Mouse (Mus musculus) 416B (cell line): Measurements from ENCODE around the gene Bcor.
A peak's percentile ranks its signal among the peaks of the same experiment; 100 is the strongest.

Experiments
- DNase-seq: peaks from one replicate; pipeline ENCODE4 v3.0.0; 2011; ENCODE audit warnings: low read depth

The Bcor gene

GRCm38 (mm10) chrX:12065782-12066181, 94.4 kb downstream of the Bcor start:
- DNase-seq: no peak

DNA sequence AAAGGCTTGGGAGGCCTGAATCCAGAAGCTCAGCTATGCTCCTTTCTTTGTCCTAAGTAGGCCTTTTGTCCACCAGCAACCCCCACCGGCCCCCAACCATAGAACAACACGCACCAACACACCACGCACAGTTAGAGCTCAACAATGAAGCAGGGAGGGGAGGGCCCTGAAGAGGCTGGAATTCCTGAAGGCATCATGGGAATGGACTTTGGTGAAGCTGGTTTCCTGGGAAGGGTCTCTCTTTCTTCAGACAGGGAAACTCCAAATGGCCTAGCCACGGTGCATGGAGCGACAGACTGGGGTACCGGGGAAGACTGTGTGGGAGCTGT, 97.3 kb downstream of the Bcor start:
- DNase-seq: no peak

GRCm38 (mm10) chrX:12062121-12062931, 97.8 kb downstream of the Bcor start:
- DNase-seq: no peak

DNA sequence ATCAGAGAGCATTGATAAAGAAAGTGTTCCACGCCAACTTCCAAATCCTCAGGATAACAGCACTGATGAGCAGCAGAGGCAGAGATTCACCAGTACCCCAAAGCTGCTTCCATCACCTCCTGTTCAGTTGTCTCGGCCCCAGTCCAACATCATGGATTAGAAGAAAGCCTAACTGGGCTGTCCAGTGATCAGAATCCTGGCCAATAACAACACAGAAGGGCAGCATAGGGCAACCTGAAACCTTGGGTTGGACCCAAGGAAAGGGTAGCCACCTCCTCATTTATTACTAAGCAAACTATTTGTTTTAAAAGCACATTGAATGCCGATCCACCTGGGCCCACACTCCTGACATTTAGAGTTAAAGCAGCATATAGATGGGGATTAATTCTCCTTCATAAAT, 99.3 kb downstream of the Bcor start:
- no peak for DNase-seq

GRCm38 (mm10) chrX:12057210-12057609, 102.9 kb downstream of the Bcor start:
- DNase-seq: no peak

GRCm38 (mm10) chrX:12053315-12053914, 106.7 kb downstream of the Bcor start:
- no peak for DNase-seq

GRCm38 (mm10) chrX:12052651-12053050, 107.5 kb downstream of the Bcor start:
- no peak for DNase-seq

GRCm38 (mm10) chrX:12048721-12049120, 111.4 kb downstream of the Bcor start:
- no peak for DNase-seq

DNA sequence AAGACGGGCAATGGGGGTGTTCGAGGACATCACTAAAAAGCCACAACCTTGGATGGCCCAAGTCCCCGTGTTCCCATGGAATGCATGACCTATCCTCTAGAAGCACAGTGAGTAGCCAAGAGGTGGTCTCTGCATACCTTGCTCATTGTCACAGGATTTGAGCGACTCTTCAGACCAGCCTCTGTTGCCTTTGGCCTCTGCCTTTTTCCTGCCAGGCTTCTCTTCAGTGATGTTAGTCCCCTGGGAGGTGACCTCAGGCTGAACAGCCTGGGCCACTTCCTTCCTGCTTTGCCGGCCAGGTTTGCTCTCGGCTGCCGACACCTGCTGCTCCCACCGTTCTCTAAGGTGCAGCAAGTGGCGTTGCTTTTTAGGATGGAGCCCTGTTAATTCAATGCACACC, 112.0 kb downstream of the Bcor start:
- no peak for DNase-seq

DNA sequence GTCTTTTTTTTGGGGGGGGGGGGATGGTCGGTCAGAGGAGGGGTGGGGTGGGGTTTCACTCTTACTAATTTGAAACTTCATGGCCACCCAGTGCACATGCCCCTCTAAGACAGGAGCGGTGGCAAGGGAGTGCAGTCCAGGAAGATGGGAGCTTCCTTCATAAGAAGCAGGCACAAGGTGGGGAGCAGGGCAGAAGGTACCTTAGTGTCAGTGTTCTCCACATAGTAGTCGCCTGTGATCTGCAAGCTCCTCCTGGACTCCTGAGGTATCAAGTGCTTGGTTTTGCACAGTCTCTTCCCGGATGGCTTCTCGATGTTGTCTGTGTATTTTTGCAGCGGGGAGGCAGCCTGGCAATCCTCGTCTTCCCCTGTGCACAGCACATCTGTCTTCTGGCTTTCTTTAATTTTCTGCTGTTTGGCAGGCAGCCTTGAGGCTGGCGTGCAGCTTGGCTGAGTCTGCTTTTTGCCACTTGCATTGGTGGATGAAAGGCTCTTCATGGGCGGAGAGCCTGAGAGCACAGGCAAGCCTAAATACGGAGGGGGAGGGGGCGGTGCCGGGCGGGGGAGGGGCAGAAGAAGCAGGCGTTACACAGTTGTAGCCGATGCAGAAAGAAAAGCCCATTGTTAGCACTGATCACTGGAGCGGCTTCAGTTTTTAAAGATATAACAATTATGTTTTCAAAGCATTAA, 112.8 kb downstream of the Bcor start:
- no peak for DNase-seq

DNA sequence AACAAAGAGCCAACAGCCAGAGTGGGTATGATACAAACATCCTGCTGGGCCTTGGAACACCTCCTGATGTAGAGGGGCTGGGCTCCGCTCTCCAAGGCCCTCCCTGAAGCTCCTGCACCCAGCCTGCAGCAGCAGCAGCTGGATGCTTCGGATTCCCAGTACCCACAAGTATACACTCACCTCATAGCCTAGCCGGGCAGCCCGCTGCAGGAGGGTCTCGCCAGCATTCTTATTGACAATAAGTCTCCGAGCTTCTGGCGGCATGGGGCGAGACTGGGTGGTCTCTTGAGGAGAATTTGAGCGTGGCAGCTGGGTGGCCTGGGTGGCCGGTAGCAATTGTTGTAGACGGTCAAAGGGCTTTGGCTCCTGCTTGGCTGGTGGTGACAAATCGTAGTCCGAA, 113.5 kb downstream of the Bcor start:
- DNase-seq: no peak

- DNase-seq: no peak
Measured at GRCm38 (mm10) chrX:12043352-12043751, 116.8 kb downstream of the Bcor start.

GRCm38 (mm10) chrX:12041453-12041852, 118.7 kb downstream of the Bcor start:
- DNase-seq: peak; percentile 43

GRCm38 (mm10) chrX:12014726-12015464, 145.3 kb downstream of the Bcor start:
- DNase-seq: peak; percentile 77

DNA sequence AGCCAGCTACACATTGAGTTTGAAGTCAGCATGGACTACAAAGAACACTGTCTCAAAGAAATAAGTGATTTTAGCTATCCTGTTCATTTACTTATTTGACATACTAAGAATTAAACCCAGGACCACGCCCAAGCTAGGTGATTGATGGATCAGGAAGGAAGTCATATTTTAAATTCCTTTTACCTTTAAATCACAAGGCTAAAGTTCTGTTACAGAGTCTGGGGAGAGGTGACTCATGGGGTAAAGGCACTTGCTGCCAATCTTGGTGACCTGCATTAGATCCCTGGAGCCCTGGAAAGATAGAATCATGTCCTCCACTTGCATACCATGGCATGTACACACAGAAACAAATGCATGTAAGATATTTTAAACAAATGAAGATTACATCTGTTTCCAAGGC, 149.5 kb downstream of the Bcor start:
- peak; percentile 24 for DNase-seq

DNA sequence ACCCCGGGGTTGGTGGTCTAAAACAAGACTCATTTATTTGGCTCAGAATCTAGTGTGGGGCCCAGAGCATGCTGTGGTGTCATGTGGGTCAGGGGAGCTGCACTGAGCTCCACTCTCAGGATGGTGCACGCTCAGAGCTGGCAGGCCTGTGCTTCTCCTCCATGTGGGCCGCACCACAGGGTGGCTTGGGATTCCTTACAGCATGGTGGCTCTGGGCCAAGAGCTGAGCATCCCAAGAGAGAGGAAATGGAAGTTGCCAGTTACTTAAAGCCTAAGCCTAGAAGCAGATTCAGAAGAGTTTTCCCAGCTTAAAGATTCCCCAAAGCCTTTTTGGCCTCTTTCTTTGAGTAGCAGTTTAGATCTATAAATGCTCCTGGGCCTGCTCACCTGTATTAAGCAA, 151.1 kb downstream of the Bcor start:
- DNase-seq: no peak

- DNase-seq: no peak
Measured at GRCm38 (mm10) chrX:12007832-12008540, 152.2 kb downstream of the Bcor start.

- DNase-seq: peak; percentile 87
Measured at GRCm38 (mm10) chrX:12006882-12007753, 153.0 kb downstream of the Bcor start.

DNA sequence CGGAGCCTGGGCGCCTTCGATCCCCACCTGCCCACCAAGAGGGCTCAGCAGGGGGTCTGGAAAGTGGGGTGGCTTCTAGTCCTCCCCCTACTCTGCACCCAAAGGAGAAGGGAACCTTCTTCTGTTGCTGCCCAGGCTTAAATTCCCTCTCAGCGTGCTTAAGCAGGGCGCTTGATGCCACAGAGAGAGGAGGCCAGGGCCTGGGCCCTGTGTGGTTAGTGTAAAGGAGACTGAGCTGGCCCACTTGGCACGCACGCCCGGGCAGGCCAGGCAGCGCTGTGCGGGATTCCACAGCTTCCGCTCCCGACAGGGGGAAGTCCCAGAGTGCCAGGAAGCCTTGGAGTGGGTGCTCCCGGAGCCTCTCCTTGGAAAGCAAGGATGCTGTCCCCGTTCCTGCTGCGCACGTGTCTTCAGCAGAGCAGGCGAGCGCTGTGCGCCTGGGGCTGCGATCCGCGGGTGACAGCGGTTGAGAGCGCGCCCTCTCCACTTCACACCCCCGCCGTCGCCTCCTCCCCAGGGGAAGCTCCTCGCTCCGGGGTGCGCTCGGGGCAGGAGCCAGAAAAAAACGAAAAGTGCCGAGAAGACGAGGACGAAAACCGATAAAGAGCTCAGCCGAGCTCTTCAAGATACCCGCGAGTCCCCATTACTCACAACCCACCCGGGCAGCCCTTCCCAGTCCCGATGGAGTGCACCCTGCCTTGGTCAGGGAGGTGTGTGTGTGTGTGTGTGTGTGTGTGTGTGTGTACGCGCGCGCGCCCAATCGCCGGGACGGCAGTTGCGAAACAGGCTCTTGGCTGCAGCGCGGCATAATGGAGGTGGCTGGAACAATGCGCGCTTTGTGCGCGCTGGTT, 153.9 kb downstream of the Bcor start:
- DNase-seq: peak; percentile 72
